Mouse (Mus musculus) gastrocnemius, postnatal 10 days (tissue): ENCODE measurements around the gene Taar3. TPM values are rescaled to one million over a fixed set of nuclear protein-coding genes. Genes with fewer than 3 reads are reported as not detected.

Experiments
- total RNA-seq, 2 experiments: library from RNA; stranded (reverse); gene quantifications; 2 replicates each; pipeline ENCODE4 v1.2.3; 2021

Gene Taar3
- total RNA-seq, 2 experiments from 2014 or later = not detected

Other genes starting within 250 kb of the Taar3 start
- 100 to 1,000 TPM; 289 to 355 TPM for gene Rps12, start 162.3 kb upstream of the Taar3 start, total RNA-seq
- gene Slc18b1, start 152.6 kb upstream of the Taar3 start, total RNA-seq = 10 to 100 TPM; 13.6 to 14.7 TPM
- under 1 TPM; 0.21 to 0.47 TPM for gene Vnn3, start 98.1 kb upstream of the Taar3 start, total RNA-seq
- gene Vnn1, start 54.9 kb upstream of the Taar3 start, total RNA-seq = under 1 TPM; 0.23 to 0.32 TPM
- gene Taar1, start 29.2 kb upstream of the Taar3 start, total RNA-seq = not detected
- not detected for gene Taar2, start 11.0 kb upstream of the Taar3 start, total RNA-seq
- gene Taar4, start 10.9 kb downstream of the Taar3 start, total RNA-seq = not detected
- not detected for gene Taar5, start 21.1 kb downstream of the Taar3 start, total RNA-seq
- not detected for gene Taar6, start 36.1 kb downstream of the Taar3 start, total RNA-seq
- not detected for gene Taar7a, start 43.9 kb downstream of the Taar3 start, total RNA-seq
- not detected for gene Taar7b, start 50.4 kb downstream of the Taar3 start, total RNA-seq
- gene Taar7d, start 77.7 kb downstream of the Taar3 start, total RNA-seq = not detected
- not detected for gene Taar7e, start 88.1 kb downstream of the Taar3 start, total RNA-seq
- gene Taar7f, start 100.0 kb downstream of the Taar3 start, total RNA-seq = not detected
- not detected for gene Taar8a, start 126.9 kb downstream of the Taar3 start, total RNA-seq
- not detected for gene Taar8b, start 142.7 kb downstream of the Taar3 start, total RNA-seq
- gene Taar8c, start 152.4 kb downstream of the Taar3 start, total RNA-seq = not detected
- gene Taar9, start 160.0 kb downstream of the Taar3 start, total RNA-seq = not detected
- 10 to 100 TPM; 31.8 to 34.9 TPM for gene Stx7, start 199.7 kb downstream of the Taar3 start, total RNA-seq